Mouse (Mus musculus): ENCODE data around the gene Prdm16. TPM values are rescaled to one million over a fixed set of nuclear protein-coding genes. Genes with fewer than 3 reads are reported as not detected.

Prdm16 gene
- polyA plus RNA-seq, 1 experiment, result 6.0 TPM

GRCm38 (mm10) chr4:154583712-154584111 lies 53.0 kb downstream of the Prdm16 start:
- Histone ChIP-seq H3K4me1 (ENCODE audit: control insufficient read depth, insufficient read depth, low read length) (no peaks in the 10 kb centered on the region), H3K27ac (ENCODE audit: insufficient read depth, low read length) (no peak overlapping the region), H3K4me3 (replicated peaks; ENCODE audit: insufficient read depth, low read depth, low read length) (no peak overlapping the region), H3K27me3 (ENCODE audit: control insufficient read depth, insufficient read depth, low read length) (no peaks in the 10 kb centered on the region)
- TF ChIP-seq POLR2A (IDR thresholded peaks at IDR 0.05; ENCODE audit: borderline replicate concordance, insufficient read depth, low read length) (no peak), CTCF (IDR thresholded peaks at IDR 0.05; ENCODE audit: borderline replicate concordance, insufficient read depth, low read depth, low read length) (no peak)
- WGBS, result 85% methylated on average over 13 of the region's 13 CpGs
- DNase-seq, result no peak

GRCm38 (mm10) chr4:154582607-154583236 lies 54.0 kb downstream of the Prdm16 start:
- Histone ChIP-seq H3K27me3 (ENCODE audit: control insufficient read depth, insufficient read depth, low read length) (no peaks in the 10 kb centered on the region), H3K4me3 (replicated peaks; ENCODE audit: insufficient read depth, low read depth, low read length) (no peak overlapping the region), H3K4me1 (ENCODE audit: control insufficient read depth, insufficient read depth, low read length) (no peaks in the 10 kb centered on the region), H3K27ac (ENCODE audit: insufficient read depth, low read length) (no peak overlapping the region)
- no peak for TF ChIP-seq CTCF (IDR thresholded peaks at IDR 0.05; ENCODE audit: borderline replicate concordance, insufficient read depth, low read depth, low read length)
- TF ChIP-seq POLR2A (IDR thresholded peaks at IDR 0.05; ENCODE audit: borderline replicate concordance, insufficient read depth, low read length), result no peak
- WGBS, result 84% methylated on average over 21 of the region's 21 CpGs
- no peak for DNase-seq

GRCm38 (mm10) chr4:154581261-154581886 lies 55.3 kb downstream of the Prdm16 start:
- whole genome bisulfite sequencing, result 71% methylated on average over 16 of the region's 16 CpGs
- no peak overlapping the region for H3K4me3 ChIP-seq (replicated peaks; ENCODE audit: insufficient read depth, low read depth, low read length)
- no peaks in the 10 kb centered on the region for H3K4me1 ChIP-seq (ENCODE audit: control insufficient read depth, insufficient read depth, low read length)
- DNase-seq, result no peak
- TF ChIP-seq CTCF (IDR thresholded peaks at IDR 0.05; ENCODE audit: borderline replicate concordance, insufficient read depth, low read depth, low read length) (no peak), POLR2A (IDR thresholded peaks at IDR 0.05; ENCODE audit: borderline replicate concordance, insufficient read depth, low read length) (no peak)
- no peak overlapping the region for H3K27ac ChIP-seq (ENCODE audit: insufficient read depth, low read length)
- no peaks in the 10 kb centered on the region for H3K27me3 ChIP-seq (ENCODE audit: control insufficient read depth, insufficient read depth, low read length)

GRCm38 (mm10) chr4:154574208-154574875 lies 62.3 kb downstream of the Prdm16 start:
- no peak overlapping the region for H3K4me3 ChIP-seq (replicated peaks; ENCODE audit: insufficient read depth, low read depth, low read length)
- WGBS, result 73% methylated on average over 13 of the region's 13 CpGs

GRCm38 (mm10) chr4:154570451-154570881 lies 66.2 kb downstream of the Prdm16 start:
- Histone ChIP-seq H3K27ac (ENCODE audit: insufficient read depth, low read length) (no peak overlapping the region), H3K4me3 (replicated peaks; ENCODE audit: insufficient read depth, low read depth, low read length) (no peak overlapping the region), H3K27me3 (ENCODE audit: control insufficient read depth, insufficient read depth, low read length) (no peaks in the 10 kb centered on the region), H3K4me1 (ENCODE audit: control insufficient read depth, insufficient read depth, low read length) (no peaks in the 10 kb centered on the region)
- DNase-seq, result no peak
- TF ChIP-seq CTCF (IDR thresholded peaks at IDR 0.05; ENCODE audit: borderline replicate concordance, insufficient read depth, low read depth, low read length), result no peak
- no peak for TF ChIP-seq POLR2A (IDR thresholded peaks at IDR 0.05; ENCODE audit: borderline replicate concordance, insufficient read depth, low read length)
- WGBS, result 58% methylated on average over 10 of the region's 10 CpGs

More at GRCm38 (mm10) chr4:154574208-154574875, 62.3 kb downstream of the Prdm16 start:
- H3K27me3 ChIP-seq (ENCODE audit: control insufficient read depth, insufficient read depth, low read length), result no peaks in the 10 kb centered on the region
- no peaks in the 10 kb centered on the region for H3K4me1 ChIP-seq (ENCODE audit: control insufficient read depth, insufficient read depth, low read length)
- DNase-seq, result no peak
- TF ChIP-seq CTCF (IDR thresholded peaks at IDR 0.05; ENCODE audit: borderline replicate concordance, insufficient read depth, low read depth, low read length) (no peak), POLR2A (IDR thresholded peaks at IDR 0.05; ENCODE audit: borderline replicate concordance, insufficient read depth, low read length) (no peak)
- H3K27ac ChIP-seq (ENCODE audit: insufficient read depth, low read length), result no peak overlapping the region

- no peaks in the 10 kb centered on the region for H3K27me3 ChIP-seq (ENCODE audit: control insufficient read depth, insufficient read depth, low read length)
- no peak for DNase-seq
- TF ChIP-seq CTCF (IDR thresholded peaks at IDR 0.05; ENCODE audit: borderline replicate concordance, insufficient read depth, low read depth, low read length) (no peak), POLR2A (IDR thresholded peaks at IDR 0.05; ENCODE audit: borderline replicate concordance, insufficient read depth, low read length) (no peak)
- WGBS, result 90% methylated on average over 9 of the region's 9 CpGs
- no peak overlapping the region for H3K4me3 ChIP-seq (replicated peaks; ENCODE audit: insufficient read depth, low read depth, low read length)
- no peaks in the 10 kb centered on the region for H3K4me1 ChIP-seq (ENCODE audit: control insufficient read depth, insufficient read depth, low read length)
- no peak overlapping the region for H3K27ac ChIP-seq (ENCODE audit: insufficient read depth, low read length)
Measured at GRCm38 (mm10) chr4:154569845-154570244, 66.8 kb downstream of the Prdm16 start.

GRCm38 (mm10) chr4:154568798-154569197 lies 67.9 kb downstream of the Prdm16 start:
- Histone ChIP-seq H3K4me1 (ENCODE audit: control insufficient read depth, insufficient read depth, low read length) (no peaks in the 10 kb centered on the region), H3K27me3 (ENCODE audit: control insufficient read depth, insufficient read depth, low read length) (no peaks in the 10 kb centered on the region), H3K4me3 (replicated peaks; ENCODE audit: insufficient read depth, low read depth, low read length) (no peak overlapping the region), H3K27ac (ENCODE audit: insufficient read depth, low read length) (no peak overlapping the region)
- TF ChIP-seq CTCF (IDR thresholded peaks at IDR 0.05; ENCODE audit: borderline replicate concordance, insufficient read depth, low read depth, low read length), result no peak
- no peak for TF ChIP-seq POLR2A (IDR thresholded peaks at IDR 0.05; ENCODE audit: borderline replicate concordance, insufficient read depth, low read length)
- WGBS, result 59% methylated on average over 15 of the region's 15 CpGs
- DNase-seq, result no peak

Data from cerebellum, adult 2 months (tissue).